Mouse (Mus musculus) myocyte (in vitro differentiated cells): ENCODE results near the gene Cenpx.

Experiments
- MYOD1 ChIP-seq, 3 experiments: IDR thresholded peaks; one replicate each; pipeline ENCODE4 v1.6.1; 2011; ENCODE audit warnings: control low read depth in 2 of 3, low read depth in 2 of 3, mild to moderate bottlenecking in 2 of 3, moderate library complexity in 1 of 3; ENCODE audit not compliant: insufficient read length in 2 of 3, control insufficient read depth in 1 of 3
- MYOG ChIP-seq, 3 experiments: IDR thresholded peaks; one replicate each; pipeline ENCODE4 v1.6.1; 2011; ENCODE audit warnings: control low read depth in 2 of 3, low read depth in 2 of 3, mild to moderate bottlenecking in 2 of 3; ENCODE audit not compliant: insufficient read length in 2 of 3, control insufficient read depth in 1 of 3, insufficient read depth in 1 of 3
- POLR2A ChIP-seq: IDR thresholded peaks from one replicate; pipeline ENCODE4 v1.6.1; 2011; ENCODE audit warnings: low read depth, mild to moderate bottlenecking, control low read depth, moderate library complexity; ENCODE audit not compliant: insufficient read length
- SRF ChIP-seq: IDR thresholded peaks from one replicate; pipeline ENCODE4 v1.6.1; 2011; ENCODE audit warnings: low read depth; ENCODE audit not compliant: control insufficient read depth, insufficient read length

- no peak for TF ChIP-seq POLR2A
- no peak for TF ChIP-seq MYOG (IDR thresholded peaks at IDR 0.05; ENCODE audit: control insufficient read depth in 1 of 3, insufficient read depth in 1 of 3, insufficient read length in 2 of 3, low read depth in 2 of 3)
- no peak for TF ChIP-seq MYOD1 (IDR thresholded peaks at IDR 0.05; ENCODE audit: control insufficient read depth in 1 of 3, insufficient read length in 2 of 3, low read depth in 2 of 3)
- TF ChIP-seq SRF = no peak
Measured at GRCm38 (mm10) chr11:120663714-120664113, 49.8 kb downstream of the Cenpx start.
